Mouse (Mus musculus) c-Kit-positive CD71-positive TER-119-positive erythroid progenitor cells, embryonic 14.5 days (primary cell): ENCODE results near the gene Uri1.

Experiments
- DNase-seq: peaks from one replicate; pipeline ENCODE4 v3.0.0-alpha.2; 2013; ENCODE audit warnings: low spot score

The Uri1 gene

GRCm38 (mm10) chr7:38023451-38023850, at the start of gene Uri1:
Gene Uri1 (minus strand): TSS chr7:38023551.
- no peak for DNase-seq

GRCm38 (mm10) chr7:38071065-38071464, 47.7 kb upstream of the Uri1 start:
- DNase-seq = no peak

GRCm38 (mm10) chr7:38070663-38071062, 47.3 kb upstream of the Uri1 start:
- DNase-seq = no peak

GRCm38 (mm10) chr7:38064431-38064830, 41.1 kb upstream of the Uri1 start:
- no peak for DNase-seq

- DNase-seq = peak; percentile 73
Measured at GRCm38 (mm10) chr7:38061060-38061970, 38.0 kb upstream of the Uri1 start.

GRCm38 (mm10) chr7:38059636-38060330, 36.4 kb upstream of the Uri1 start:
- DNase-seq = no peak

GRCm38 (mm10) chr7:38059096-38059495, 35.7 kb upstream of the Uri1 start:
- no peak for DNase-seq

GRCm38 (mm10) chr7:38055996-38056395, 32.6 kb upstream of the Uri1 start:
- no peak for DNase-seq

GRCm38 (mm10) chr7:38054246-38054645, 30.9 kb upstream of the Uri1 start:
- DNase-seq = no peak

- DNase-seq = no peak
Measured at GRCm38 (mm10) chr7:38047229-38047628, 23.9 kb upstream of the Uri1 start.

- DNase-seq = no peak
Measured at GRCm38 (mm10) chr7:38041244-38041643, 17.9 kb upstream of the Uri1 start.

GRCm38 (mm10) chr7:38037586-38037985, 14.2 kb upstream of the Uri1 start:
- no peak for DNase-seq

- no peak for DNase-seq
Measured at GRCm38 (mm10) chr7:38031183-38031582, 7.8 kb upstream of the Uri1 start.

GRCm38 (mm10) chr7:38030606-38031005, 7.3 kb upstream of the Uri1 start:
- no peak for DNase-seq

- no peak for DNase-seq
Measured at GRCm38 (mm10) chr7:38029986-38030385, 6.6 kb upstream of the Uri1 start.

GRCm38 (mm10) chr7:38029083-38029482, 5.7 kb upstream of the Uri1 start:
- DNase-seq = no peak

GRCm38 (mm10) chr7:38027940-38028600, 4.7 kb upstream of the Uri1 start:
- no peak for DNase-seq

GRCm38 (mm10) chr7:38024839-38025238, 1.5 kb upstream of the Uri1 start:
- DNase-seq = no peak

GRCm38 (mm10) chr7:38019770-38020169, 3.6 kb downstream of the Uri1 start:
- no peak for DNase-seq

- peak; percentile 86 for DNase-seq
Measured at GRCm38 (mm10) chr7:38019369-38019749, 4.0 kb downstream of the Uri1 start.

GRCm38 (mm10) chr7:38018416-38019368, 4.7 kb downstream of the Uri1 start:
- DNase-seq = peak; percentile 61

GRCm38 (mm10) chr7:38015356-38015755, 8.0 kb downstream of the Uri1 start:
- no peak for DNase-seq
